Mouse (Mus musculus) cortical plate, adult 2 months (tissue): Measurements from ENCODE around the gene Rpp25l.

ENCODE experiments used
- CTCF ChIP-seq: fragments of 200-500 bp; IDR thresholded peaks from 2 replicates; pipeline ENCODE4 v1.5.1; 2011; ENCODE audit warnings: mild to moderate bottlenecking, control low read depth, low read length; ENCODE audit not compliant: insufficient read depth; ENCODE audit errors: extremely low read depth
- POLR2A ChIP-seq: fragments of 200-500 bp; IDR thresholded peaks from 2 replicates; pipeline ENCODE4 v1.6.1; 2011; ENCODE audit warnings: mild to moderate bottlenecking, low read length, control low read depth; ENCODE audit not compliant: insufficient read depth; ENCODE audit errors: extremely low read depth

- TF ChIP-seq POLR2A (no peak), CTCF (no peak)
Observed at GRCm38 (mm10) chr4:41761680-41762079, 48.3 kb upstream of the Rpp25l start.
